Mouse (Mus musculus) megakaryocyte progenitor cell, adult 5-6 weeks (primary cell): ENCODE data around the gene Apbb2. TPM values are rescaled to one million over a fixed set of nuclear protein-coding genes. Genes with fewer than 3 reads are reported as not detected.

Experiments used
- ATAC-seq: replicated peaks from 2 replicates; pipeline ENCODE4 v1.8.0; 2016; ENCODE audit warnings: mild to moderate bottlenecking, moderate TSS enrichment, inconsistent platforms; ENCODE audit not compliant: poor library complexity
- total RNA-seq, 2 experiments: library from RNA; stranded (forward) in 1 of 2; stranded (reverse) in 1 of 2; fragments of 157-497, 149-512 nt in 1 of 2; fragments of 200-1000 nt in 1 of 2; gene quantifications; 2 replicates each; pipeline versions ENCODE4 v1.2.3 to v1.2.4; 2015 to 2017

The Apbb2 gene
- total RNA-seq, 2 experiments from 2014 or later = 0.29 to 3.3 TPM

DNA sequence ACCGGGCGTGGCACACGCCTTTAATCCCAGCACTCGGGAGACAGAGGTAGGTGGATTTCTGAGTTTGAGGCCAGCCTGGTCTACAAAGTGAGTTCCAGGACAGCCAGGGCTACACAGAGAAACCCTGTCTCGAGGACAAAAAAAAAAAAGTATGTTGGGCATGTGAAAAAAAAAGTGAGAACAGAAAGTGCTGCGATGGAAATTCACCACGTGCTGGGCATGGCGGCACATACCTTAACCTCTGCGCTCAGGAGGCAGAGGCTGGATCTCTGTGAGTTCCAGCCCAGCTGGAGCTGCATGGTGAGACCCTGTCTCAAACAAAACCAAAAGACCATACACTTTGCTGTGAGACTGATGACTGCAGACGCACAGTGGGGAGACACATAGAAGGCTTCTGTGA lies 363.5 kb downstream of the Apbb2 start:
- no peak for ATAC-seq

- no peak for ATAC-seq
Measured at GRCm38 (mm10) chr5:66253219-66253618, 365.4 kb downstream of the Apbb2 start.

Other genes with a start within 250 kb of the Apbb2 start
- 0.96 TPM in 1 of 2 replicates, not detected in the other for gene Uchl1, start 57.3 kb upstream of the Apbb2 start, total RNA-seq (2015)
- gene Uchl1, start 57.3 kb upstream of the Apbb2 start, total RNA-seq (2017) = 0.27 TPM in 1 of 2 replicates, not detected in the other
- not detected in 2 replicates for gene Limch1, start 127.0 kb upstream of the Apbb2 start, total RNA-seq (2015)
- gene Limch1, start 127.0 kb upstream of the Apbb2 start, total RNA-seq (2017) = not detected in 2 replicates